ENCODE assay signal across 9 mouse cellular contexts in the genomic region with DNA sequence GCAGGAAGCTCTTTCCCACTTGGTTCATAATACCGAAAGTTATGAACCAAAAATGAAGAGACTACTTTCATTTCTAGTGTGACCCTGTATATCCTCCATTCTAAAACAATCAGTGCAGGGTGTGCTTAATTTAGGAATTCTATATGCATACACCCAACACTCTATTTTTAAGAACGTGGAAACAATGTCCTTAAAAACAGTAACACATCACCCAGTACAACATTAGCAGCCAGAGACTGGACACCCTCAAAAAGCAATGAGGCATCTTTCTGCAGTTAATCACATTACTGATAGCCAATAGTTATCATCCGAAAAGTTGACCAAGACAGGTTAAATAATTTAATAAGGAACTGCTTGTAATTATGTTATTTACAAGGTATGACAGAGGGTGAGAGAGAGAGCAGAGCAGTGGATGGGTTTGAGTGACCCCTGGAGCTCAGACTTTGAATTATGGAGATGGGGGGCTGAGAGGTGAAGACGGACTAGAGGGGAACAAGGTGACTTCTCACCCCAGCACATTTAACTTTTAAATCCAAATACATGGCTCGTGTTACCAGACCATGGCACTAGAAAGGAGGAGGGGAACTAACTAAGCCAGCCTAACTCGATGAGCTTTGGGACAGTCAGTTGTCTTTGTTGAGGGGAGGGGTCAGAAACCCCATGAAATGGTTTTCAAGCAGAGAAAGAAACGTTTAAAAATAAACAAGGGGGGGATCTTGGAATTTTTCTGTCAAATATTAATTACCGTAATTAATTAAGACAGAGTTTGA. TPM values are rescaled to one million over a fixed set of nuclear protein-coding genes. Genes with fewer than 3 reads are reported as not detected.
DNase-seq lines count a peak whose midpoint lies in the region; ATAC-seq and TF ChIP-seq lines count a peak whose summit lies in the region.
"Had no signal": no experiment of that assay in that cellular context is flagged by ENCODE, and none has a peak within 500 bp of the region (broad histone marks: within the 10 kb centered on the region; RNA-seq: fewer than 3 reads in every experiment).

No protein-coding gene starts in this region.

- H3K36me3 ChIP-seq in C2C12 (ENCODE audit: control insufficient read depth, insufficient read depth), result peaks cover 6% of the 10 kb centered on the region
- H3K36me3 ChIP-seq in heart, embryonic 16.5 days (ENCODE audit: control insufficient read depth, insufficient read depth), result no peaks in the 10 kb centered on the region
- H3K36me3 ChIP-seq in midbrain, embryonic 11.5 days (ENCODE audit: control insufficient read depth, insufficient read depth, low read length), result no peaks in the 10 kb centered on the region
- H3K36me3 ChIP-seq: lung, embryonic 15.5 days had no signal

- H3K4me1 ChIP-seq in heart, embryonic 16.5 days (ENCODE audit: control insufficient read depth, insufficient read depth, low read length), result peaks cover 23% of the 10 kb centered on the region
- H3K4me1 ChIP-seq in midbrain, embryonic 11.5 days (ENCODE audit: control insufficient read depth, insufficient read depth, low read length), result peaks cover 35% of the 10 kb centered on the region

- H3K4me3 ChIP-seq in C2C12 (ENCODE audit: insufficient read depth, poor library complexity, severe bottlenecking), result peak overlapping the region; percentile 39
- H3K4me3 ChIP-seq in heart, embryonic 16.5 days (ENCODE audit: low read length), result peak overlapping the region; percentile 39
- H3K4me3 ChIP-seq in midbrain, embryonic 11.5 days (ENCODE audit: low read depth, low read length), result peak overlapping the region; percentile 74
- H3K4me3 ChIP-seq: lung, embryonic 15.5 days had no signal

- ATAC-seq in heart, embryonic 16.5 days (replicated peaks; ENCODE audit: extremely low read depth, insufficient read depth, low FRiP score), result no peak
- no peak for ATAC-seq in midbrain, embryonic 11.5 days (ENCODE audit: low FRiP score)

- no peak overlapping the region for H3K9ac ChIP-seq in heart, embryonic 16.5 days (ENCODE audit: low read length)
- H3K9ac ChIP-seq in midbrain, embryonic 11.5 days (ENCODE audit: low read length), result peak overlapping the region; percentile 77
- H3K9ac ChIP-seq: lung, embryonic 15.5 days had no signal

- no peak for TF ChIP-seq CTCF in C2C12 (IDR thresholded peaks at IDR 0.05; ENCODE audit: control insufficient read depth, insufficient read depth, insufficient read length)

- WGBS in heart, embryonic 16.5 days, result 12% methylated on average over 8 of the region's 8 CpGs
- WGBS in midbrain, embryonic 11.5 days, result 2% methylated on average over 8 of the region's 8 CpGs

- peaks cover 60% of the 10 kb centered on the region for H3K79me2 ChIP-seq in C2C12 (ENCODE audit: control insufficient read depth, insufficient read depth)

- no peak overlapping the region for H3K27ac ChIP-seq in heart, embryonic 16.5 days (ENCODE audit: low read length)
- H3K27ac ChIP-seq in midbrain, embryonic 11.5 days (ENCODE audit: low read depth, low read length), result no peak overlapping the region; the same call in 1 of the 2 replicates
- H3K27ac ChIP-seq: lung, embryonic 15.5 days had no signal

- H3K79me3 ChIP-seq in C2C12 (ENCODE audit: low read depth), result peaks cover 26% of the 10 kb centered on the region

- peak; percentile 9 for DNase-seq in ZHBTc4 (ENCODE audit: low read depth, low spot score)
- peak; percentile 93 for DNase-seq in midbrain, embryonic 11.5 days (ENCODE audit: low spot score, missing footprints)
- no peak for DNase-seq in left cerebral cortex, postnatal 4 days
- no peak for DNase-seq in ovary, postnatal 10 days (ENCODE audit: low spot score)
- no peak for DNase-seq in yolk sac, embryonic 10.5 days (ENCODE audit: low spot score)
- DNase-seq: right cerebral cortex, postnatal 4 days had no signal

- H3K27me3 ChIP-seq in C2C12 (ENCODE audit: control insufficient read depth, insufficient read depth, insufficient read length), result no peaks in the 10 kb centered on the region
- peaks cover 62% of the 10 kb centered on the region for H3K27me3 ChIP-seq in heart, embryonic 16.5 days (ENCODE audit: control insufficient read depth, insufficient read depth, low read length)
- H3K27me3 ChIP-seq in midbrain, embryonic 11.5 days (ENCODE audit: control insufficient read depth, insufficient read depth, low read length), result peaks cover 63% of the 10 kb centered on the region

- H3K4me2 ChIP-seq in heart, embryonic 16.5 days (ENCODE audit: low read depth, low read length), result peak overlapping the region; percentile 95
- peak overlapping the region; percentile 82 for H3K4me2 ChIP-seq in midbrain, embryonic 11.5 days

- no peak overlapping the region for H3ac ChIP-seq in C2C12 (ENCODE audit: control insufficient read depth, insufficient read length, low read depth)

- intact Hi-C loops in left cerebral cortex, postnatal 4 days (cut with DNase I), result loop anchor here (10.0 kb wide), 1 partner anchor 107 kb away; no protein-coding TSS in a partner anchor

- no peaks in the 10 kb centered on the region for H3K9me3 ChIP-seq in heart, embryonic 16.5 days (replicated peaks; ENCODE audit: control insufficient read depth, low read length)
- no peaks in the 10 kb centered on the region for H3K9me3 ChIP-seq in midbrain, embryonic 11.5 days (ENCODE audit: control insufficient read depth, low read length)
- H3K9me3 ChIP-seq: lung, embryonic 15.5 days had no signal

TF ChIP-seq in C2C12, 6 proteins besides CTCF, POLR2A, EP300 and RAD21:
- no peak for TF ChIP-seq MAX (IDR thresholded peaks at IDR 0.05)
- no peak for TF ChIP-seq MYOD1 (IDR thresholded peaks at IDR 0.05; ENCODE audit: control insufficient read depth, insufficient read length, low read depth)
- TF ChIP-seq FOSL1 (IDR thresholded peaks at IDR 0.05; ENCODE audit: insufficient read depth, low read length, poor library complexity, severe bottlenecking), result no peak
- TF ChIP-seq MYOG (IDR thresholded peaks at IDR 0.05; ENCODE audit: control insufficient read depth, extremely low read depth, insufficient read length), result no peak
- no peak for TF ChIP-seq CEBPB (IDR thresholded peaks at IDR 0.05; ENCODE audit: low read depth)
- no peak for TF ChIP-seq USF1 (IDR thresholded peaks at IDR 0.05; ENCODE audit: low read depth)

RNA-seq across cellular contexts. Expression of gene Ebf3, which starts 2.7 kb away (rescaled TPM):
- 8.1 TPM for polyA plus RNA-seq in C2C12 (2012; fragmentation: generic; extraction: Trizol)
- 0.56 and 1.1 TPM in 2 replicates for polyA plus RNA-seq in heart, embryonic 16.5 days (2015; fragmentation: Nextera tagmentation; extraction: Ambion mirVana)
- 11.2 and 12.7 TPM in 2 replicates for polyA plus RNA-seq in midbrain, embryonic 11.5 days (2014; fragmentation: Nextera tagmentation; extraction: Ambion mirVana)
- total RNA-seq in left cerebral cortex, postnatal 4 days (2021), result 1 to 10 TPM; 2.1 to 2.7 TPM

Comparison
In these comparisons a context has a peak if more than half of its experiments do, and no peak if none do; other contexts are left out.
1. DNase-seq: peak in ZHBTc4 (single experiment) and midbrain, embryonic 11.5 days (single experiment); none in left cerebral cortex, postnatal 4 days (single experiment), ovary, postnatal 10 days (single experiment) and yolk sac, embryonic 10.5 days (single experiment).
2. Peak in every context shown above with its lines, with median percentiles within 50 percentile points of each other: H3K4me3 ChIP-seq.